Mouse (Mus musculus) heart, postnatal 0 days (tissue): Measurements from ENCODE around the gene Slfn5. TPM values are rescaled to one million over a fixed set of nuclear protein-coding genes. Genes with fewer than 3 reads are reported as not detected.
"Not testable (repeated sequence)": the region's sequence is repeated elsewhere in the genome, so short reads cannot be mapped to it uniquely, and the experiment has no call there.

Experiments
- ATAC-seq: fragments of 200-750 bp; cut with Nextera tagmentation; 2 replicates; pipeline ENCODE4 v1.8.0; 2017; ENCODE audit warnings: low read depth, moderate number of reproducible peaks, moderate library complexity; ENCODE audit not compliant: insufficient read depth
- DNase-seq: peaks from one replicate; pipeline ENCODE4 v3.0.0-alpha.2; 2016; ENCODE audit warnings: low spot score
- H3K27ac ChIP-seq: fragments of 300-500 bp; sonication (generic); 2 replicates; pipeline ENCODE4 v1.5.1; 2014; ENCODE audit warnings: low read depth, mild to moderate bottlenecking
- H3K27me3 ChIP-seq: fragments of 300-500 bp; sonication (generic); 2 replicates; pipeline ENCODE4 v1.6.1; 2014; ENCODE audit warnings: low read length, mixed read lengths; ENCODE audit not compliant: control insufficient read depth, insufficient read depth
- H3K36me3 ChIP-seq: fragments of 300-500 bp; sonication (generic); replicated peaks from 2 replicates; pipeline ENCODE4 v1.6.1; 2014; ENCODE audit warnings: low read length, mixed read lengths; ENCODE audit not compliant: control insufficient read depth, insufficient read depth
- H3K4me1 ChIP-seq: fragments of 300-500 bp; sonication (generic); 2 replicates; pipeline ENCODE4 v1.6.1; 2014; ENCODE audit warnings: antibody characterized with exemption; ENCODE audit not compliant: control insufficient read depth, insufficient read depth
- H3K4me2 ChIP-seq: fragments of 300-500 bp; sonication (generic); 2 replicates; pipeline ENCODE4 v1.6.1; 2014; ENCODE audit warnings: low read depth, mild to moderate bottlenecking, low read length, moderate library complexity
- H3K4me3 ChIP-seq: fragments of 300-500 bp; sonication (generic); 2 replicates; pipeline ENCODE4 v1.5.1; 2014; ENCODE audit warnings: low read depth, low read length
- H3K9ac ChIP-seq: fragments of 300-500 bp; sonication (generic); replicated peaks from 2 replicates; pipeline ENCODE4 v1.6.1; 2014; ENCODE audit warnings: low read depth, low read length, mixed read lengths
- H3K9me3 ChIP-seq: fragments of 300-500 bp; sonication (generic); replicated peaks from 2 replicates; pipeline ENCODE4 v1.6.1; 2016; ENCODE audit warnings: low read length; ENCODE audit not compliant: control insufficient read depth
- CTCF ChIP-seq: IDR thresholded peaks from 2 replicates; pipeline ENCODE4 v1.5.1; 2016; ENCODE audit warnings: antibody characterized with exemption, control low read depth, low read depth
- EP300 ChIP-seq: IDR thresholded peaks from 2 replicates; pipeline ENCODE4 v1.6.1; 2016; ENCODE audit warnings: antibody characterized with exemption, low read depth
- WGBS: fragments of 180-500 bp; shearing (Covaris S2); extraction: QIAGEN DNeasy Blood & Tissue Kit; methylation state at CpG from one replicate; pipeline ENCODE4 v1.1.7; 2014; 5-methylcytosine and 5-hydroxymethylcytosine counted together
- polyA plus RNA-seq: library from polyadenylated mRNA; unstranded; fragments of >200 nt; fragmentation: Nextera tagmentation; extraction: Ambion mirVana; gene quantifications from 2 replicates; pipeline ENCODE4 v1.2.1, GENCODE M21; 2015
- total RNA-seq: library from RNA; depleted of rRNA; stranded (reverse); fragments of >200 nt; gene quantifications from 2 replicates; pipeline ENCODE4 v1.2.3, GENCODE M21; 2014; ENCODE audit warnings: low replicate concordance

Gene Slfn5
- total and polyA plus RNA-seq, 2 experiments from 2014 or later = 18.7 to 29.0 TPM

DNA sequence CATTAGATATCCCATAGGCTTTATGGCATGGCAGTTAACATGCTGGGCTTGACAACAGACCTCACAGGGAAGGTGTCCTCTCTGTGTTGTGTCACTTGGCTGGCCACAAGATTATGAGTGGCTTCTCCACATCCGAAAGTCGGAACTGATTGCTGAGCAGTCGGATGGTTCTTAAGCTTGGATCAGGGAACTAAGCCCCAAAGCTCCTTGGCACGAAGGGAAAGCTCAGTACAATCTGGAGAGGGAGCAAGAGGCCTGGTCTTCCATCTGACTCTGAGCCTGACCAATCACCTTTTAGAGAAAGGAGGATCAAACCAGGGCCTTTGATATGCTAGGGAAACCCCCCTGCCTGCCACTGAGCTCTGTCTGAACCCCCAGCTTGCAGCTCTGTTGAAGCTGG lies 29.5 kb upstream of the Slfn5 start:
- H3K4me2 ChIP-seq = no peak overlapping the region
- no peak for TF ChIP-seq EP300
- TF ChIP-seq CTCF = no peak
- 0 out of 2 replicates have a peak, but pooled peaks cover 7% of the 10 kb centered on the region for H3K4me1 ChIP-seq
- H3K9me3 ChIP-seq = no peaks in the 10 kb centered on the region
- no peak overlapping the region for H3K4me3 ChIP-seq
- H3K27ac ChIP-seq = no peak overlapping the region
- DNase-seq (no peak), ATAC-seq (no peak)
- 72% methylated on average over 4 of the region's 4 CpGs for WGBS
- H3K27me3 ChIP-seq = no peaks in the 10 kb centered on the region
- no peak overlapping the region for H3K9ac ChIP-seq
- H3K36me3 ChIP-seq = peaks cover 61% of the 10 kb centered on the region

DNA sequence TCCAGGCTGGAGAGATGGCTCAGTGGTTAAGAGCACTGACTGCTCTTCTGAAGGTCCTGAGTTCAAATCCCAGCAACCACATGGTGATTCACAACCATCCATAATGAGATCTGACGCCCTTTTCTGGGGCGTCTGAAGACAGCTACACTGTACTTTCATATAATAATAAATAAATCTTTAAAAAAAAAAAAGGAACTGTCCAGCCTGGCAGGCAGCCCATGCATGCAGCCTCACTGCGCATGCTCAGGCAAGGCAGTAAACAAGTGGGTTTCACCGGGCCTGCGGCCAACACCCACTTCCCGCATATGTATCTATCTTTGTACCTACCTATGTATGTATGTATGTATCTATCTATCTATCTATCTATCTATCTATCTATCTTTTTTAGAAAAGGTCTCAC lies 27.2 kb upstream of the Slfn5 start:
- not testable (repeated sequence) for H3K4me1 ChIP-seq, H3K27me3 ChIP-seq, H3K9ac ChIP-seq, DNase-seq, ATAC-seq, H3K4me3 ChIP-seq, H3K27ac ChIP-seq, H3K9me3 ChIP-seq, H3K4me2 ChIP-seq
- peaks cover 73% of the 10 kb centered on the region for H3K36me3 ChIP-seq
- 51% methylated on average over 6 of the region's 6 CpGs for whole genome bisulfite sequencing

DNA sequence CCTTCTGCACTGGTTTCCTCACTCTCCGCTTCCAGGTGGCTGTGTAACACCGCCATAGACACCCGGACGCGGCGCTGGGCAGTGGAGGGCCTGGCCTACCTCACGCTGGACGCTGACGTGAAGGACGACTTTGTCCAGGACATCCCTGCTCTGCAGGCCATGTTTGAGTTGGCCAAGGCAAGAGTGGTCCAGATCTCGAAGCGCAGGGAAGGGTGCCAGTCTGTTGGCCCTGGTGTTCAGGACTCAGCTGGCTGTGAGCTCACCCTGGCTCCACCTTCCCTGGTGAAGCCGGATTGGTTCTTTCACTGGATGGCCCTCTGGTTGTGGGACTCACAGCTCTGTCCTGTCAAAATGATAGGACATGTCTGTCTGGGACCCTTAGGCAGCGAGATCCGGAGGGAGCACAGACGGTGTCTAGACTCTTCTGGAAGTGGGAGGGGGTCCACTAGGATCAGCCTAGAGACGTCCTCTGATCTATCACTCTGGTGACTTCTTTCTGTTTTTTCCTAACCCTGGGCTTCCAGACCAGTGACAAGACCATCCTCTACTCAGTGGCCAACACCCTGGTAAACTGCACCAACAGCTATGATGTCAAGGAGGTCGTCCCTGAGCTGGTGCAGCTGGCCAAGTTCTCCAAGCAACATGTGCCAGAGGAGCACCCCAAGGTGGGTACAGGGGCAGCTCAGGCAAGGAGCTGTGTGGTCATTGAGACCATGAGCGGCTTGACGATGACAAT lies 22.1 kb upstream of the Slfn5 start:
- ATAC-seq = 0 out of 2 replicates have a peak, but pooled peaks have one; percentile 24
- H3K27me3 ChIP-seq = no peaks in the 10 kb centered on the region
- H3K36me3 ChIP-seq = peaks cover 58% of the 10 kb centered on the region
- no peak for DNase-seq
- H3K4me1 ChIP-seq = 0 out of 2 replicates have a peak, but pooled peaks cover 7% of the 10 kb centered on the region
- no peak overlapping the region for H3K4me3 ChIP-seq
- peaks cover 16% of the 10 kb centered on the region for H3K9me3 ChIP-seq
- H3K27ac ChIP-seq = no peak overlapping the region
- WGBS = 68% methylated on average over 20 of the region's 20 CpGs
- TF ChIP-seq CTCF = no peak
- no peak for TF ChIP-seq EP300
- H3K9ac ChIP-seq = no peak overlapping the region
- H3K4me2 ChIP-seq = no peak overlapping the region

DNA sequence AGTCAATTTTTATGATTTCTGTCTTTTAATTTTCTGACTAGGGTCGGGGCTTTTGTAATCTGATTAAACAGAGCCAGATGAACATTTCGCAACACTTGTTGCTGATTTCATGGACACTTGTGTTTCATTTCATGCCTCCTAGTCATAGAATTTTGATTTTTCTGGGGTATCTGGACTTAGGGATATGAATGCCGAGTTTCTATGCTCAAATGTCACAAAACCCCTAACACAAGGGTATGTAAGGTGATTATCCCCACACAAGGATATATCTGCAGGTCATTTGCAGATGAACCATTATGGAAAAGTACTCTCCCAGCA lies 21.6 kb upstream of the Slfn5 start:
- no peak overlapping the region for H3K27ac ChIP-seq
- H3K27me3 ChIP-seq = no peaks in the 10 kb centered on the region
- TF ChIP-seq CTCF (no peak), EP300 (no peak)
- H3K4me1 ChIP-seq = 0 out of 2 replicates have a peak, but pooled peaks cover 7% of the 10 kb centered on the region
- H3K4me3 ChIP-seq = no peak overlapping the region
- DNase-seq (no peak), ATAC-seq (no peak)
- H3K9me3 ChIP-seq = peaks cover 16% of the 10 kb centered on the region
- H3K9ac ChIP-seq = no peak overlapping the region
- WGBS = 79% methylated on average over 3 of the region's 3 CpGs
- no peak overlapping the region for H3K4me2 ChIP-seq
- H3K36me3 ChIP-seq = peaks cover 61% of the 10 kb centered on the region

DNA sequence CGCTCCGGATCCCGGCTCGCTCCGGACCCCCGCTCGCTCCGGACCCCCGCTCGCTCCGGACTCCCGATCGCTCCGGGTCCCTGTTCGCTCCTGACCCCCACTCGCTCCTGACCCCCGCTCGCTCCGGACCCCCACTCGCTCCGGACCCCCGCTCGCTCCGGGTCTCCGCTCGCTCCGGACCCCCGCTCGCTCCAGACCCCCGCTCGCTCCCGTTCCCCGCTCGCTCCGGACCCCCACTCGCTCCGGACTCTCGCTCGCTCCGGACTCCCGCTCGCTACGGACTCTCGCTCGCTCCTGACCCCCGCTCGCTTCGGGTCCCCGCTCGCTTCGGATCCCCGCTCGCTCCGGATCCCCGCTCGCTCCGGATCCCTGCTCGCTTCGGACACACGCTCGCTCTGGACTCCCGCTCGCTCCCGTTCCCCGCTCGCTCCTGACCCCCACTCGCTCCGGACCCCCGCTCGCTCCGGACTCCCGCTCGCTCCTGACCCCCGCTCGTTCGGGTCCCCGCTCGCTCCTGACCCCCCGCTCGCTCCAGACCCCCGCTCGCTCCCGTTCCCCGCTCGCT lies 20.7 kb upstream of the Slfn5 start:
- ATAC-seq, H3K27me3 ChIP-seq, H3K4me1 ChIP-seq, DNase-seq: not testable (repeated sequence)
- peak overlapping the region; percentile 60 for H3K4me3 ChIP-seq
- peaks cover 62% of the 10 kb centered on the region for H3K36me3 ChIP-seq
- WGBS = 35% methylated on average over 80 of the region's 85 CpGs
- peaks cover 16% of the 10 kb centered on the region for H3K9me3 ChIP-seq
- peak overlapping the region; percentile 72 for H3K9ac ChIP-seq
- H3K27ac ChIP-seq = peak overlapping the region; percentile 78
- peak overlapping the region; percentile 64 for H3K4me2 ChIP-seq

DNA sequence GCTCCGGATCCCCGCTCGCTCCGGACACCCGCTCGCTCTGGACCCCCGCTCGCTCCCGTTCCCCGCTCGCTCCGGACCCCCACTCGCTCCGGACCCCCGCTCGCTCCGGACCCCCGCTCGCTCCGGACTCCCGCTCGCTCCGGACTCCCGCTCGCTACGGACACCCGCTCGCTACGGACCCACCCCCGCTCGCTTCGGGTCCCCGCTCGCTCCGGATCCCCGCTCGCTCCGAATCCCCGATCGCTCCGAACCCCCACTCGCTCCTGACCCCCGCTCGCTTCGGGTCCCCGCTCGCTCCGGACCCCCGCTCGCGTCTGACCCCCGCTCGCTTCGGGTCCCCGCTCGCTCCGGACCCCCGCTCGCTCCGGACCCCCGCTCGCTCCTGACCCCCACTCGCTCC lies 20.0 kb upstream of the Slfn5 start:
- Histone ChIP-seq H3K9me3 (peaks cover 16% of the 10 kb centered on the region), H3K27ac (peak overlapping the region; percentile 78), H3K4me3 (peak overlapping the region; percentile 60), H3K36me3 (peaks cover 64% of the 10 kb centered on the region), H3K4me2 (peak overlapping the region; percentile 64), H3K9ac (peak overlapping the region; percentile 72)
- not testable (repeated sequence) for ATAC-seq, DNase-seq, H3K4me1 ChIP-seq, H3K27me3 ChIP-seq
- 24% methylated on average over 53 of the region's 63 CpGs for WGBS

DNA sequence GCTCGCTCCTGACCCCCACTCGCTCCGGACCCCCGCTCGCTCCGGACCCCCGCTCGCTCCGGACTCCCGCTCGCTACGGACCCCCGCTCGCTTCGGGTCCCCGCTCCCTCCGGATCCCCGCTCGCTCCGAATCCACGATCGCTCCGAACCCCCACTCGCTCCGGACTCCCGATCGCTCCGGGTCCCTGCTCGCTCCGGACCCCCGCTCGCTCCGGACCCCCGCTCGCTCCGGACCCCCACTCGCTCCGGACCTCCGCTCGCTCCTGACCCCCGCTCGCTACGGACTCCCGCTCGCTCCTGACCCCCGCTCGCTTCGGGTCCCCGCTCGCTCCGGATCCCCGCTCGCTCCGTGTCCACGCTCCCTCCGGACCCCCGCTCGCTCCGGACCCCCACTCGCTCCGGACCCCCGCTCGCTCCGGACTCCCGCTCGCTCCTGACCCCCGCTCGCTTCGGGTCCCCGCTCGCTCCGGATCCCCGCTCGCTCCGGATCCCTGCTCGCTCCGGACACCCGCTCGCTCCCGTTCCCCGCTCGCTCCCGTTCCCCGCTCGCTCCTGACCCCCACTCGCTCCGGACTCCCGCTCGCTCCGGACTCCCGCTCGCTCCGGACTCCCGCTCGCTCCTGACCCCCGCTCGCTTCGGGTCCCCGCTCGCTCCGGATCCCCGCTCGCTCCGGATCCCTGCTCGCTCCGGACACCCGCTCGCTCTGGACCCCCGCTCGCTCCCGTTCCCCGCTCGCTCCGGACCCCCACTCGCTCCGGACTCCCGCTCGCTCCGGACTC lies 19.3 kb upstream of the Slfn5 start:
- peak overlapping the region; percentile 81 for H3K27ac ChIP-seq

More for the DNA sequence above, 19.3 kb upstream of the Slfn5 start:
- peaks cover 64% of the 10 kb centered on the region for H3K36me3 ChIP-seq
- H3K9me3 ChIP-seq = peaks cover 16% of the 10 kb centered on the region
- not testable (repeated sequence) for H3K4me1 ChIP-seq, DNase-seq, H3K27me3 ChIP-seq, ATAC-seq
- WGBS = 17% methylated on average over 111 of the region's 119 CpGs
- peak overlapping the region; percentile 72 for H3K9ac ChIP-seq
- peak overlapping the region; percentile 60 for H3K4me3 ChIP-seq
- H3K4me2 ChIP-seq = peak overlapping the region; percentile 64
